ENCODE assay signal across 21 mouse cellular contexts in the genomic region with DNA sequence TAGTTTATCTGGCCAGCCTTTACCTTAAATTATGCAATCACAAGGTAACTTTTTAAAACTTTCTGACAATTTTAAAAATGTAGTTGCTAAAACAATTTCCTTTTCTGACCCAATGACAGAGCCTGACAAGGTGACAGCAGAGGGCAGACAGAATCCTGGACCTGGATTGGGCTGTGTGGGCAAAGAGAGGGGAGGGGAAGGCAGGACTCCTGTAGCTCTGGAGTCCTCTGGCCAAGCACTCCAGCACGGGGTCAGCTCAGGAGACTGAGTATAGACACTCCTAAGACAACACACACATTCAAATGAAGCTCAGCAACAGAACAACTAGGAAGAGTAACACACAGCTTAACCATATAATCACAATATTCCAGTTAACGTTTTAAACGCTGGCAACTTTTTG. TPM values are rescaled to one million over a fixed set of nuclear protein-coding genes. Genes with fewer than 3 reads are reported as not detected.
DNase-seq lines count a peak whose midpoint lies in the region; ATAC-seq and TF ChIP-seq lines count a peak whose summit lies in the region.
"Had no signal": no experiment of that assay in that cellular context is flagged by ENCODE, and none has a peak within 500 bp of the region (broad histone marks: within the 10 kb centered on the region; RNA-seq: fewer than 3 reads in every experiment).

No protein-coding gene starts in this region.

- no peak overlapping the region for H3K9ac ChIP-seq in heart, adult 2 months (ENCODE audit: low read depth, low read length)
- no peak overlapping the region for H3K9ac ChIP-seq in midbrain, embryonic 13.5 days (replicated peaks)
- H3K9ac ChIP-seq: embryonic facial prominence, embryonic 13.5 days; embryonic facial prominence, embryonic 15.5 days; forebrain, embryonic 12.5 days had no signal

- H3K4me1 ChIP-seq in heart, adult 2 months (ENCODE audit: control insufficient read depth, insufficient read depth, low read length) = no peaks in the 10 kb centered on the region
- no peaks in the 10 kb centered on the region for H3K4me1 ChIP-seq in midbrain, embryonic 10.5 days
- no peaks in the 10 kb centered on the region for H3K4me1 ChIP-seq in midbrain, embryonic 13.5 days (replicated peaks)
- H3K4me1 ChIP-seq: embryonic facial prominence, embryonic 13.5 days; embryonic facial prominence, embryonic 15.5 days; forebrain, embryonic 10.5 days; forebrain, embryonic 12.5 days had no signal

- no peak for TF ChIP-seq EP300 in heart, adult 2 months (IDR thresholded peaks at IDR 0.05; ENCODE audit: insufficient read depth, low read depth, low read length)

- peak overlapping the region; percentile 13 for H3K27ac ChIP-seq in heart, adult 2 months
- no peak overlapping the region for H3K27ac ChIP-seq in midbrain, embryonic 10.5 days (replicated peaks)
- H3K27ac ChIP-seq in midbrain, embryonic 13.5 days = no peak overlapping the region
- H3K27ac ChIP-seq: embryonic facial prominence, embryonic 13.5 days; embryonic facial prominence, embryonic 15.5 days; forebrain, embryonic 10.5 days; forebrain, embryonic 12.5 days had no signal

- TF ChIP-seq CTCF in heart, adult 2 months (IDR thresholded peaks at IDR 0.05) = no peak

- H3K27me3 ChIP-seq in heart, adult 2 months (ENCODE audit: control insufficient read depth, insufficient read depth, low read length) = no peaks in the 10 kb centered on the region
- H3K27me3 ChIP-seq in midbrain, embryonic 10.5 days (ENCODE audit: low read depth, poor library complexity, severe bottlenecking) = no peaks in the 10 kb centered on the region
- no peaks in the 10 kb centered on the region for H3K27me3 ChIP-seq in midbrain, embryonic 13.5 days
- H3K27me3 ChIP-seq: embryonic facial prominence, embryonic 13.5 days; embryonic facial prominence, embryonic 15.5 days; forebrain, embryonic 12.5 days had no signal

- TF ChIP-seq POLR2A in heart, adult 2 months (IDR thresholded peaks at IDR 0.05; ENCODE audit: insufficient read depth, low read depth, low read length) = no peak

- no peaks in the 10 kb centered on the region; the same call in 1 of the 2 replicates for H3K36me3 ChIP-seq in heart, adult 2 months (ENCODE audit: control insufficient read depth, insufficient read depth, low read length)
- peaks cover 77% of the 10 kb centered on the region for H3K36me3 ChIP-seq in midbrain, embryonic 10.5 days
- peaks cover 77% of the 10 kb centered on the region for H3K36me3 ChIP-seq in midbrain, embryonic 13.5 days

- ATAC-seq in midbrain, embryonic 13.5 days = no peak
- ATAC-seq: forebrain, embryonic 14.5 days; forebrain, embryonic 16.5 days had no signal

- intact Hi-C loops in heart, adult 2 months (cut with DNase I) = no loop called here

- no peak overlapping the region for H3K4me2 ChIP-seq in midbrain, embryonic 13.5 days (replicated peaks)
- H3K4me2 ChIP-seq: embryonic facial prominence, embryonic 13.5 days; embryonic facial prominence, embryonic 15.5 days; forebrain, embryonic 12.5 days had no signal

- no peaks in the 10 kb centered on the region for H3K9me3 ChIP-seq in midbrain, embryonic 10.5 days (replicated peaks)
- no peaks in the 10 kb centered on the region for H3K9me3 ChIP-seq in midbrain, embryonic 13.5 days
- H3K9me3 ChIP-seq: embryonic facial prominence, embryonic 13.5 days; embryonic facial prominence, embryonic 15.5 days; forebrain, embryonic 10.5 days; forebrain, embryonic 12.5 days had no signal

- H3K79me2 ChIP-seq in heart, adult 2 months (replicated peaks; ENCODE audit: control insufficient read depth, insufficient read depth, low read length) = no peaks in the 10 kb centered on the region

- WGBS in heart, adult 2 months = 88% methylated on average over 3 of the region's 3 CpGs
- WGBS in midbrain, embryonic 10.5 days = 90% methylated on average over 3 of the region's 3 CpGs
- 88% methylated on average over 3 of the region's 3 CpGs for WGBS in midbrain, embryonic 13.5 days

- DNase-seq in heart, adult 2 months = peak in 1 of 2 experiments; percentile 32
- no peak for DNase-seq in heart, adult 9 months (ENCODE audit: low spot score in 2 of 2)
- peak; percentile 4 for DNase-seq in midbrain, embryonic 10.5 days (ENCODE audit: low spot score)
- DNase-seq: adrenal gland, adult 2 months; adrenal gland, postnatal 10 days; adrenal gland, postnatal 25 days; cerebellum, adult 11 months; cerebellum, adult 18-20 months; cerebellum, adult 8-10 months; cerebellum, adult 9-11 months; cerebellum, postnatal 14 days; cerebellum, postnatal 36 days; embryo, embryonic 11 days had no signal

- H3K4me3 ChIP-seq in heart, adult 2 months = no peak overlapping the region
- H3K4me3 ChIP-seq in midbrain, embryonic 10.5 days = no peak overlapping the region
- H3K4me3 ChIP-seq in midbrain, embryonic 13.5 days (replicated peaks) = no peak overlapping the region
- H3K4me3 ChIP-seq: embryonic facial prominence, embryonic 13.5 days; embryonic facial prominence, embryonic 15.5 days; erythroblast, embryonic 14.5 days; forebrain, embryonic 10.5 days; forebrain, embryonic 12.5 days had no signal

RNA-seq across cellular contexts. Expression of gene Ccdc141, which starts 19.9 kb away (rescaled TPM):
- 100 to 1,000 TPM; 182 to 189 TPM for total RNA-seq in heart, adult 2 months (2021)
- 35.6 and 50.8 TPM in 2 replicates for polyA plus RNA-seq in heart, adult 2 months (2012; rRNA removed)
- polyA plus RNA-seq in midbrain, embryonic 10.5 days (2016; fragmentation: Nextera tagmentation; extraction: Ambion mirVana) = 3.5 and 4.3 TPM in 2 replicates
- 5.4 and 6.4 TPM in 2 replicates for polyA plus RNA-seq in midbrain, embryonic 13.5 days (2015; fragmentation: Nextera tagmentation; extraction: Ambion mirVana)
